Mouse (Mus musculus): Measurements from ENCODE around the gene Slc6a14. TPM values are rescaled to one million over a fixed set of nuclear protein-coding genes. Genes with fewer than 3 reads are reported as not detected.

Slc6a14 gene
- polyA plus RNA-seq, 1 experiment = not detected

Other genes starting within 250 kb of the Slc6a14 start
- not detected for gene Agtr2, start 230.4 kb upstream of the Slc6a14 start, polyA plus RNA-seq (2012; fragmentation: generic; extraction: Trizol)
- not detected for gene Gm28269, start 30.2 kb downstream of the Slc6a14 start, polyA plus RNA-seq (2012; fragmentation: generic; extraction: Trizol)

All from myocyte (in vitro differentiated cells).